Mouse (Mus musculus): ENCODE data around the gene Dcun1d2. TPM values are rescaled to one million over a fixed set of nuclear protein-coding genes. Genes with fewer than 3 reads are reported as not detected.

Gene Dcun1d2
- total and polyA plus RNA-seq, 2 experiments from 2014 or later: 27.2 to 34.3 TPM

DNA sequence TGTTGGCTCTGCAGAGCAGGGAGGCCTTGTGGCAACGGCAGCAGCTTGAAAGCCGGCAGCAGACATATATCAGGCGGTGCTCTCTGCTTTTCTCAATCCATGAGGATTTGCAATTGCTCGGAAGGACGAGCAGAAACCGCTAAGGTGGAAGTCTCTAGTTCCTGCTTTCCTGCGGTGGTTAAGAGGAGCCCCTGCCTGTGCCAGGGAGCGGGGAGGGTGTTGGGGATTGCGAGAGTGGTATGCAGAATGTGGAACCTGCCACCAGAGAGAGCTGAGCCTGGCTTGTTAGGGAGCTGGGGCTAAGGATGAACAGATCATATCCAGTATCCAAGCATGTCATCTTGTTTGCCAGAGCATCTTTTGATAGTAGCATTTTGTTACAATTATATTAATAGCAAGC is 19.0 kb upstream of the Dcun1d2 start:
- no peak overlapping the region for H3K4me2 ChIP-seq (ENCODE audit: low read depth)
- no peak overlapping the region for H3K4me3 ChIP-seq (ENCODE audit: low read depth, low read length)
- peaks cover 58% of the 10 kb centered on the region for H3K36me3 ChIP-seq (ENCODE audit: insufficient read depth)
- H3K4me1 ChIP-seq (ENCODE audit: insufficient read depth): no peaks in the 10 kb centered on the region
- H3K27me3 ChIP-seq (ENCODE audit: insufficient read depth, low read length): no peaks in the 10 kb centered on the region
- WGBS: 88% methylated on average over 9 of the region's 9 CpGs
- ATAC-seq (no peak), DNase-seq (no peak)
- no peaks in the 10 kb centered on the region for H3K9me3 ChIP-seq (ENCODE audit: low read length)
- no peak overlapping the region for H3K27ac ChIP-seq (ENCODE audit: low read depth, low read length)
- TF ChIP-seq CTCF (IDR thresholded peaks at IDR 0.05; ENCODE audit: low read depth): no peak
- no peak overlapping the region for H3K9ac ChIP-seq

DNA sequence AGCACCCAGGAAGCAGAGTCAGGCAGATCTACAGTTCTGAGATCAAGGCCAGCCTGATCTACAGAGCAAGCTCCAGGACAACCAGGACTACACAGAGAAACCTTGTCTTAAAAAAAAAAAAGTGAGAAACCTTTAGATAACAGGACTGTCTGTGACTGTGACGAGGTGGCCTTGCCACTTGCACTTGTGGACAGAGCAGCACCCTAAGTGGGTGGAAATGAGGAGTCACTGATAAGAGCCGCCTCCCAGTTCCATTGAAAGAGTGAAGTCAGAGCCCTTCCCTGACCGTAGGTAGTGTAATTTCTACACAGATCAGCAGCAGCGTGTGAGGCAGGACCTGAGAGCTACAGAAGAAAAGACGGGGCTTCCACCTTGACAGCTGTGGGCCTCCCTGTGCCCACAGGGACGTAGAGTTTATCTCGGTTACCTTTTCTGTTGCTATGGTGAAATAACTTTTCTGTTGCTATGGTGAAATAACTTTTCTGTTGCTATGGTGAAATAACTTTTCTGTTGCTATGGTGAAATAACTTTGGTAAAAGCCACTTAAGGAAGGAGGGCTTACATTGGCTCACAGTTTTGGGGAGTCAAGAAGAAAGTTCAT is 18.5 kb upstream of the Dcun1d2 start:
- no peak for ATAC-seq
- Histone ChIP-seq H3K4me3 (ENCODE audit: low read depth, low read length) (no peak overlapping the region), H3K4me1 (ENCODE audit: insufficient read depth) (no peaks in the 10 kb centered on the region), H3K9ac (no peak overlapping the region), H3K9me3 (ENCODE audit: low read length) (no peaks in the 10 kb centered on the region), H3K27me3 (ENCODE audit: insufficient read depth, low read length) (no peaks in the 10 kb centered on the region), H3K36me3 (ENCODE audit: insufficient read depth) (peaks cover 61% of the 10 kb centered on the region), H3K4me2 (ENCODE audit: low read depth) (no peak overlapping the region), H3K27ac (ENCODE audit: low read depth, low read length) (no peak overlapping the region)
- TF ChIP-seq CTCF (IDR thresholded peaks at IDR 0.05; ENCODE audit: low read depth): no peak
- no peak for DNase-seq
- 79% methylated on average over 7 of the region's 7 CpGs for WGBS

DNA sequence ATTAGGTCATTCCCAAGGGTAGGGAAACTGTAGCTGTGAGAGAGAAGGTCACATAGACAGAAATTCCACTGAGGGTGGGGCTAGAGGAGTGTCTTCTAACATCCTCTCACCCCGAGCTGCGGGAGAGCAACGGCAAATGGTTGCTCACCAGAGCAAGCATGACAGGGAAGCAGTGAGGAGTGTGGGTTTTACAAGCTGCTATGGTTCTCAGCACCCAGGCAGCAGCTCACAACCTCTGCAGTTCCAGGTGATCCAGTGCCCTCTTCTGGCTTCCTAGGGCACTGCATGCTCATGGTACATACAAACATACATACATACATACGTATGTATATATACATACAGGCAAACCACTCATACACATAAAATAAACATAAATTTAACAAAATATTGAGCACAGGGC is 18.0 kb upstream of the Dcun1d2 start:
- no peaks in the 10 kb centered on the region for H3K27me3 ChIP-seq (ENCODE audit: insufficient read depth, low read length)
- no peak for TF ChIP-seq CTCF (IDR thresholded peaks at IDR 0.05; ENCODE audit: low read depth)
- H3K9ac ChIP-seq: no peak overlapping the region
- no peak for DNase-seq
- ATAC-seq: no peak
- peaks cover 61% of the 10 kb centered on the region for H3K36me3 ChIP-seq (ENCODE audit: insufficient read depth)
- H3K4me3 ChIP-seq (ENCODE audit: low read depth, low read length): no peak overlapping the region
- H3K4me1 ChIP-seq (ENCODE audit: insufficient read depth): no peaks in the 10 kb centered on the region
- H3K9me3 ChIP-seq (ENCODE audit: low read length): no peaks in the 10 kb centered on the region
- H3K4me2 ChIP-seq (ENCODE audit: low read depth): no peak overlapping the region
- H3K27ac ChIP-seq (ENCODE audit: low read depth, low read length): no peak overlapping the region
- WGBS: 99% methylated on average over 4 of the region's 4 CpGs

DNA sequence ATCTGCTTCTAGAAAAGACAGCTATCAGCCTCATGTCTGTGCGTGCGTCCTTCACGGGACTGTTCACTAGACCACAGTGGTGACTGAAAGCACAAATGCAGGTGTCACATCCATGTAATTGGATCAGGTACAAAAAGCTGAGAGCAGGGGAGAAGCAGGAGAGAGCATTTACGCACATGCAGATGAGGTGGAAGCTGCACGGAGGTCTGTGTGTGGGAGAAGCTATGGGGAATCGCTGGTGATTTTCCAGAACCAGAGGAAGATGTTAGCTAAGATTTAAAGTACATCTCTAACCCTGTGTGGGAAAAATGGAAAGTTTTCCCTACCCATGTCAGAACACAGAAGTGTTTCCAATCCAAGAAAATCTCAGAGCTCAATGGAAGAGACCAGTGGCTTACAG is 17.5 kb upstream of the Dcun1d2 start:
- DNase-seq (no peak), ATAC-seq (no peak)
- Histone ChIP-seq H3K4me3 (ENCODE audit: low read depth, low read length) (no peak overlapping the region), H3K27ac (ENCODE audit: low read depth, low read length) (no peak overlapping the region), H3K36me3 (ENCODE audit: insufficient read depth) (peaks cover 62% of the 10 kb centered on the region), H3K27me3 (ENCODE audit: insufficient read depth, low read length) (no peaks in the 10 kb centered on the region), H3K4me2 (ENCODE audit: low read depth) (no peak overlapping the region), H3K9ac (no peak overlapping the region), H3K4me1 (ENCODE audit: insufficient read depth) (no peaks in the 10 kb centered on the region), H3K9me3 (ENCODE audit: low read length) (no peaks in the 10 kb centered on the region)
- WGBS: 94% methylated on average over 6 of the region's 6 CpGs
- TF ChIP-seq CTCF (IDR thresholded peaks at IDR 0.05; ENCODE audit: low read depth): no peak

DNA sequence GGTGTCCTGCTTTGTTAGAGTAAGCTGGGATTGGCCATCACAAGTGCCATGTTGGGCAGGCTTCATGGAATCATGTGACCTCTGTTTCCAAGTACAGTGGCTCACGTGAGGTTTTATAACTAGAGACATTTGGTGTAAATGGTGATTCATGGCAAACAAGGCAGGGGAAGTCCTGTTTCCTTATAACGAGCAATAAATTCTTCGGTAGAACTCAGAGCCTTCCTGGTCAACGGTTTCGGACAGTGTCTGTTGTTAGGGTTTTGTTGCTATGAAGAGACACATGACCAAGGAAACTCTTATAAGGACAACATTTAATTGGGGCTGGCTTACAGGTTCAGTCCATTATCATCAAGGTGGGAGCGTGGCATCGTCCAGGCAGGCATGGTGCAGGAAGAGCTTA is 13.1 kb upstream of the Dcun1d2 start:
- DNase-seq: no peak
- no peak for TF ChIP-seq CTCF (IDR thresholded peaks at IDR 0.05; ENCODE audit: low read depth)
- ATAC-seq: no peak
- no peaks in the 10 kb centered on the region for H3K9me3 ChIP-seq (ENCODE audit: low read length)
- no peaks in the 10 kb centered on the region for H3K27me3 ChIP-seq (ENCODE audit: insufficient read depth, low read length)
- H3K4me2 ChIP-seq (ENCODE audit: low read depth): no peak overlapping the region
- peaks cover 80% of the 10 kb centered on the region for H3K36me3 ChIP-seq (ENCODE audit: insufficient read depth)
- no peak overlapping the region for H3K4me3 ChIP-seq (ENCODE audit: low read depth, low read length)
- WGBS: 92% methylated on average over 7 of the region's 7 CpGs
- no peak overlapping the region for H3K27ac ChIP-seq (ENCODE audit: low read depth, low read length)
- H3K9ac ChIP-seq: no peak overlapping the region
- H3K4me1 ChIP-seq (ENCODE audit: insufficient read depth): no peaks in the 10 kb centered on the region

DNA sequence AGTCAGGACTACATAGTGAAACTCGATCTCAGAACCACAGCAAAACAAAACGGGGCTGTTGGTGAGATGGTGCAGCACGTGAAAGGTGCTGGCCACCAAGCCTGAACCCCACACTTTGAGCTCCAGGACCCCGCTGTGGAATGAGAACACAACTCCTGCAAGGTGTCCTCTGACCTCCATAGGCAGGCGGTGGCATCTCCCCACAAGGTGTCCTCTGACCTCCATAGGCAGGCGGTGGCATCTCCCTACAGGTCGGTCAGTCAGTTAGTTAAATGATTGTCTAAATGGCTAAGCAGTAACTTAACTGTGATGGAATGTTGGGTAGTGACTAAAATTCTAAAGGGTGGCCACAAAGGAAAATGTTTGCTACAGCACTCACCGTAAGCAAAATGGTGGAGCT is 11.6 kb upstream of the Dcun1d2 start:
- no peaks in the 10 kb centered on the region for H3K4me1 ChIP-seq (ENCODE audit: insufficient read depth)
- H3K27me3 ChIP-seq (ENCODE audit: insufficient read depth, low read length): no peaks in the 10 kb centered on the region
- WGBS: 95% methylated on average over 8 of the region's 8 CpGs
- H3K9ac ChIP-seq: no peak overlapping the region
- DNase-seq: no peak
- no peak overlapping the region for H3K4me2 ChIP-seq (ENCODE audit: low read depth)
- H3K36me3 ChIP-seq (ENCODE audit: insufficient read depth): peaks cover 80% of the 10 kb centered on the region
- no peak overlapping the region for H3K27ac ChIP-seq (ENCODE audit: low read depth, low read length)
- no peak for TF ChIP-seq CTCF (IDR thresholded peaks at IDR 0.05; ENCODE audit: low read depth)
- no peaks in the 10 kb centered on the region for H3K9me3 ChIP-seq (ENCODE audit: low read length)
- no peak for ATAC-seq
- no peak overlapping the region for H3K4me3 ChIP-seq (ENCODE audit: low read depth, low read length)

DNA sequence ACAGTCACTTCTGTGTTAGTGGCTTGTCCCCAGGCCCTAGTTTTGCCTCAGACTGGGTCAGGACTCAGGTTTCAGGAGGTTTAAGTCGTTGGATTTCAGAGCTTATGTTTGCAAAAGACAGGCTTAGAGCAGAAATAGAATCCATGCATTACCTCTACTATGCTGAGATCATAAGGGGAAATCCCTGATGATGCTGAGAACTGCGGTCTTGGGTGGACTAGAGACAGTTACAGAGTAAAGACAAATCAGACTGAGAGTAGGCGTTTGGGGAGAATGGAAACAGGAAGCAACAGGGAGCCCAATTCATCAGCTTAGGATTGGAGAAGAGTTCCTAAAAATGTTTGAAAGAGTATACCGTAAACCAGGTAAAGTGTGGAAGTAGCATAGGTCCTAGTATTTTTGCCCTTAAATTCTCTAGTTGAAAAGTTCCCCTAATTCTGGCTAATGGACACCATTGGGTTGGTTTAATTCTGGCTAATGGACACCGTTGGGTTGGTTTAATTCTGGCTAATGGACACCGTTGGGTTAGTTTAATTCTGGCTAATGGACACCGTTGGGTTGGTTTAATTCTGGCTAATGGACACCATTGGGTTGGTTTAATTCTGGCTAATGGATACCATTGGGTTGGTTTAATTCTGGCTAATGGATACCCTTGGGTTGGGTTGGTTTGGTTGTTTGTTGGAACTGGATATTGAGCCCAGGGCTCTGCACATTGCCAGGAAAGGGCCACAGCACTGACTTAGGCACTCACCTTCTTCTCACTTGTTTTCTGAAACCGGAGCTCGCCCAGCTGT is 5.9 kb upstream of the Dcun1d2 start:
- H3K9ac ChIP-seq: no peak overlapping the region
- H3K9me3 ChIP-seq (ENCODE audit: low read length): no peaks in the 10 kb centered on the region
- H3K36me3 ChIP-seq (ENCODE audit: insufficient read depth): peaks cover 48% of the 10 kb centered on the region
- H3K4me3 ChIP-seq (ENCODE audit: low read depth, low read length): no peak overlapping the region
- no peaks in the 10 kb centered on the region for H3K27me3 ChIP-seq (ENCODE audit: insufficient read depth, low read length)
- DNase-seq (no peak), ATAC-seq (no peak)
- H3K4me2 ChIP-seq (ENCODE audit: low read depth): no peak overlapping the region
- H3K27ac ChIP-seq (ENCODE audit: low read depth, low read length): no peak overlapping the region
- TF ChIP-seq CTCF (IDR thresholded peaks at IDR 0.05; ENCODE audit: low read depth): no peak
- WGBS: 92% methylated on average over 9 of the region's 9 CpGs
- H3K4me1 ChIP-seq (ENCODE audit: insufficient read depth): peaks cover 5% of the 10 kb centered on the region

All from forebrain, postnatal 0 days (tissue).